Mouse (Mus musculus): ENCODE measurements around the gene Kcnj8.

DNA sequence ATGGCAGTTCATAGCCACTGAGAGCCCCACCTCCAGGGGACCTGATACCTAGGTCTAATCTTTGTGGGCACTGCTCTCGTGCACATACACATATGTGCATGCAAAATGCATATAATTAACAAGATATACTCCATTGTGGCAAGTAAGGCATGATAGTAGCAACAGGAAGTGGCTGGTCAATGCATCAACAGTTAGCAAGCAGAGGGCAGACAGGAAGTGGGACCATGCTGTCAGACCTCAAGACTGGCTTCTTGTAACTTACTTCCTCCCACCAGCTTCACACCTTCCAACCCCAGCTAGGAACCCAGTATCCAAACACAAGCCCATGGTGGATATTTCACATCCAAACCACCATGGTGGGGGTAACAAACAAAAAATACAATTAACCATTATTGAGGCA lies 10.3 kb downstream of the Kcnj8 start:
- TF ChIP-seq ZC3H11A (IDR thresholded peaks at IDR 0.05; ENCODE audit: borderline replicate concordance, low read depth, low read length), result no peak
- TF ChIP-seq HCFC1 (IDR thresholded peaks at IDR 0.05; ENCODE audit: borderline replicate concordance, insufficient read depth, low read length), result no peak
- TF ChIP-seq MAFK (IDR thresholded peaks at IDR 0.05; ENCODE audit: insufficient read depth, low read depth, low read length), result no peak
- no peak for TF ChIP-seq CHD2 (IDR thresholded peaks at IDR 0.05; ENCODE audit: low read depth, low read length)

Data from ES-E14 (cell line).